Mouse (Mus musculus) limb, embryonic 15.5 days (tissue): Measurements from ENCODE around the gene Krtap10-4. TPM values are rescaled to one million over a fixed set of nuclear protein-coding genes. Genes with fewer than 3 reads are reported as not detected.

Source experiments
- ATAC-seq: fragments of 200-750 bp; cut with Nextera tagmentation; 2 replicates; pipeline ENCODE4 v1.8.0; 2017; ENCODE audit warnings: low read depth, moderate TSS enrichment; ENCODE audit not compliant: insufficient number of reproducible peaks, low FRiP score, low TSS enrichment
- H3K27ac ChIP-seq: fragments of 300-500 bp; sonication (generic); 2 replicates; pipeline ENCODE4 v1.5.1; 2015; ENCODE audit warnings: moderate library complexity, mild to moderate bottlenecking, inconsistent platforms
- H3K27me3 ChIP-seq: fragments of 300-500 bp; sonication (generic); 2 replicates; pipeline ENCODE4 v1.6.1; 2015; ENCODE audit warnings: inconsistent platforms
- H3K36me3 ChIP-seq: fragments of 300-500 bp; sonication (generic); 2 replicates; pipeline ENCODE4 v1.6.1; 2015; ENCODE audit warnings: inconsistent platforms
- H3K4me1 ChIP-seq: fragments of 300-500 bp; sonication (generic); 2 replicates; pipeline ENCODE4 v1.6.1; 2015; ENCODE audit warnings: inconsistent platforms
- H3K4me2 ChIP-seq: fragments of 300-500 bp; sonication (generic); 2 replicates; pipeline ENCODE4 v1.6.1; 2015; ENCODE audit warnings: mild to moderate bottlenecking, inconsistent platforms
- H3K4me3 ChIP-seq: fragments of 300-500 bp; sonication (generic); 2 replicates; pipeline ENCODE4 v1.5.1; 2015; ENCODE audit warnings: mild to moderate bottlenecking, inconsistent platforms
- H3K9ac ChIP-seq: fragments of 300-500 bp; sonication (generic); 2 replicates; pipeline ENCODE4 v1.6.1; 2015; ENCODE audit warnings: inconsistent platforms
- H3K9me3 ChIP-seq: fragments of 300-500 bp; sonication (generic); 2 replicates; pipeline ENCODE4 v1.6.1; 2016; ENCODE audit warnings: inconsistent platforms
- WGBS: fragments of 180-500 bp; shearing (Covaris S2); methylation state at CpG from one replicate; pipeline ENCODE4 v1.1.7; 2015; 5-methylcytosine and 5-hydroxymethylcytosine counted together
- polyA plus RNA-seq: library from polyadenylated mRNA; unstranded; fragments of >200 nt; fragmentation: Nextera tagmentation; extraction: Ambion mirVana; gene quantifications from 2 replicates; pipeline ENCODE4 v1.2.1, GENCODE M21; 2015

Krtap10-4 gene
- polyA plus RNA-seq: not detected in 2 replicates

DNA sequence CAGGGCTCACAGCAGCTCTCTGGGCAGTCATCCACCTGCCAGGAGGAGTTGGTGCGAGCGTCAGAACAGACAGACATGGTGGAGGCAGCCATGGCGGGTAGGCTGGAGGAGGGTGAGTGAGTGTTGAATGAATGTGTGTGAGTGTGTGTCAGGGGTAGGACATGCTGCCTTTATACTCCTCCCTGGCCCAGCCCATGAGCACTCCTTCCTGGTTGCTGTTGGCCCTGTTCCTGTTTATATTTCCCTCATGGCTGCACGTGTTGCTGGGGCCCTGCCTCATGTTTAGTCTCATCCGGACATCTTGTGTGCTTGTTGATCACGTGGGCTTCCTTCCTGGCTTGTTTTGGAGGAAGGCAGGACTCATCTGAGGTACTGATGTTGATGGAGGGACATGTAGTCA, at the start of gene Krtap10-4:
TSS of gene Krtap10-4 (minus strand) at position 145 of the 400 bp plus-strand sequence.
- WGBS: 69% methylated on average over 6 of the region's 6 CpGs
- Histone ChIP-seq H3K27me3 (no peaks in the 10 kb centered on the region), H3K9ac (no peak within 1 kb of the TSS), H3K27ac (no peak within 1 kb of the TSS), H3K9me3 (no peaks in the 10 kb centered on the region), H3K4me1 (no peaks in the 10 kb centered on the region), H3K4me3 (no peak within 1 kb of the TSS), H3K36me3 (no peaks in the 10 kb centered on the region), H3K4me2 (no peak within 1 kb of the TSS)
- no peak for ATAC-seq

DNA sequence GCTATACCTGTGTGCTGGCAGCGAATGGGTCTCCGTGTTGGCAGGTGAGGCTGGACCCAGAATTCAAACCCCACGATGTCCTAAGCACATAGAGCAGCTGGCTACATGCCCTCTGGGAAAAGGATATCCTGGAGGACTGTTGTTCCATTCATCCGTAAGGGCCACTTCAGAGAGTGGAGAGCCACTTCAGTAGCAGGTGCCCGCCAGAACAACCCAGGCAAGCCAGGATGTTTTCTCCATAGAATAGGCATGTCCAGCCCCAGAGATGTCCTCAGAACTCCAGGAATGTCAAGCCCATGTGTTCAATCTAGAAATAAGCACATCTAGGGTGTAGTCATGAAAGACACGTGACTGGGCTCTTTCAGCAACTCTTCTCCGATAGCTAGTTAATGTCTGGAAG, 42.8 kb upstream of the Krtap10-4 start:
- H3K4me3 ChIP-seq: no peak overlapping the region
- no peaks in the 10 kb centered on the region for H3K9me3 ChIP-seq
- H3K4me1 ChIP-seq: 0 out of 2 replicates have a peak, but pooled peaks cover 4% of the 10 kb centered on the region
- WGBS: 85% methylated on average over 7 of the region's 7 CpGs
- no peak overlapping the region for H3K9ac ChIP-seq
- H3K36me3 ChIP-seq: no peaks in the 10 kb centered on the region
- ATAC-seq: no peak
- H3K27me3 ChIP-seq: no peaks in the 10 kb centered on the region
- no peak overlapping the region for H3K27ac ChIP-seq
- H3K4me2 ChIP-seq: no peak overlapping the region

DNA sequence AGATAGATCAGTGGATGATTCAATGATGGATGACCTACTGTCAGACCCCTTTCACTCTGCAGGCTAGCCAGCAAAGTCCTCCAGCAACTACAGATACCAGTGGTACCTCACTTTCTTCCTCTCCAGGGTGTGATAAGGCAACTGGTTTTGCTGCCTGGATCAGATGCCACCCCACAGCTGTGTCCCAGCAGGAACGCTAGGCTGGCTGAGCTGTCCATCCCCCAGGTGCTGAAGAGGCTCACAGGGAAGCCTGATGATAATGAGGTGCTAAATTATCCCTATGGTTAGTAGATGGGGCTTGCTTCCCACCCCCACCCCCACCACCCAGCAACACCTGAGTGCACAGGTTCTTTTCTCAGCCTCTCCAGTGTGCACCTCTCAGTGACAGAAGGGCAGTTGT, 40.7 kb upstream of the Krtap10-4 start:
- no peak for ATAC-seq
- H3K4me3 ChIP-seq: no peak overlapping the region
- H3K36me3 ChIP-seq: no peaks in the 10 kb centered on the region
- H3K9me3 ChIP-seq: no peaks in the 10 kb centered on the region
- no peak overlapping the region for H3K9ac ChIP-seq
- H3K4me2 ChIP-seq: no peak overlapping the region
- WGBS: 8% methylated on average over 1 of the region's 1 CpGs
- no peak overlapping the region for H3K27ac ChIP-seq
- 0 out of 2 replicates have a peak, but pooled peaks cover 9% of the 10 kb centered on the region for H3K4me1 ChIP-seq
- no peaks in the 10 kb centered on the region for H3K27me3 ChIP-seq

DNA sequence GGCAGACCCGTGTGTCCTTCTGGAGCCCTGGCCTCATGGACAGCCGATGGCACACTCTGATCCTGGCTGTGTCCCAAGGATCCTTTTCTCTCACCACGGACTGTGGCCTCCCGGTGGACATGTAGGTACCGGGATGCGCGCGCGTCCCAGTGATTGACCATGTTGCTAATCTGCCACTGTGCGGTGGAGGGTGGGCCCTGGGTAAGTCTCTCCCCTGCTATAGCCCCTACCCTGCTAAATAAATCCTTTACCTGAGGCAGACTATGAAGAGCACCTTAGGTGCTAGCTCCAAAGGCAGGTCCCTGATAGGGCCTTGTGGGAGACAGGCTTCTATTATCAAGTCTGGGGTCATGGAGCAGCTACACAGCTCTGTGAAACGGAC, 37.9 kb upstream of the Krtap10-4 start:
- Histone ChIP-seq H3K9me3 (no peaks in the 10 kb centered on the region), H3K9ac (no peak overlapping the region), H3K27ac (no peak overlapping the region), H3K4me3 (0 out of 2 replicates have a peak overlapping the region, but pooled peaks have one; percentile 19), H3K4me2 (peak overlapping the region; percentile 38), H3K36me3 (no peaks in the 10 kb centered on the region), H3K4me1 (0 out of 2 replicates have a peak, but pooled peaks cover 9% of the 10 kb centered on the region), H3K27me3 (no peaks in the 10 kb centered on the region)
- no peak for ATAC-seq
- WGBS: 19% methylated on average over 11 of the region's 11 CpGs

DNA sequence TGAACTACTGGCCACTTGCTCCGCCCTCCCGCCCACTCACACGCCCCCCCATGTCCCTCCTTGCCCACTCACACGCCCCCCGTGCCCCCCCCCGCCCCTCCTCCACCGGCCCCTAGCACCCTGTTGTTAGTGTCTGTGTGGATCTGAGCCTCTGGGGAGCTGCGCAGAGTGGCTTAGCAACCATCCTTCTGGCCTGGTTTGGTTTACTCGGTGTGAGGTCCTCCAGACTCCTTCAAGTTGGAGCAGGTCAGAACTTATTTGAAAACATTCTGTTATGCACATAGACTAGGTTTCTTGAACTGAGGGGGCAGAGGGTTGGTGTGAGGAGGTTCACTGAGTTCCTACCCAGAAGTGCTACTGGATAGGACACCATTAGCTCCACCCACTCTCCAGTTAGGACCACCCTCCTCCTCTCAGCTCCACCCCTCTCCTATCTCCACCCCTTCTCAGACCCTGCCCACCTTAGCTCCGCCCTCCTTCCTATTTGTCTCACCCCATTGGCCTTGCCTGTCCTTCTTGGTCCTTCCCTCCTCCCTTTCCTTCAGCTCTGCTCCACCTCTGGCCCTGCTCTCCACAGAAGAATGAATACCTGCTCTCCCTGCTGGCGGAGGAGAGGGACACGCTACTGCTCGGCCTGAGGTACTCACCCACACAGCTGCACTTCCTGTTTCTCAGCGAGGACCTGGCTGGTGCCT, 37.3 kb upstream of the Krtap10-4 start:
- Histone ChIP-seq H3K27ac (no peak overlapping the region), H3K4me3 (0 out of 2 replicates have a peak overlapping the region, but pooled peaks have one; percentile 19), H3K27me3 (no peaks in the 10 kb centered on the region), H3K9me3 (no peaks in the 10 kb centered on the region), H3K4me1 (0 out of 2 replicates have a peak, but pooled peaks cover 9% of the 10 kb centered on the region), H3K36me3 (no peaks in the 10 kb centered on the region), H3K9ac (no peak overlapping the region), H3K4me2 (peak overlapping the region; percentile 38)
- peak; percentile 78 for ATAC-seq
- 27% methylated on average over 14 of the region's 14 CpGs for WGBS

DNA sequence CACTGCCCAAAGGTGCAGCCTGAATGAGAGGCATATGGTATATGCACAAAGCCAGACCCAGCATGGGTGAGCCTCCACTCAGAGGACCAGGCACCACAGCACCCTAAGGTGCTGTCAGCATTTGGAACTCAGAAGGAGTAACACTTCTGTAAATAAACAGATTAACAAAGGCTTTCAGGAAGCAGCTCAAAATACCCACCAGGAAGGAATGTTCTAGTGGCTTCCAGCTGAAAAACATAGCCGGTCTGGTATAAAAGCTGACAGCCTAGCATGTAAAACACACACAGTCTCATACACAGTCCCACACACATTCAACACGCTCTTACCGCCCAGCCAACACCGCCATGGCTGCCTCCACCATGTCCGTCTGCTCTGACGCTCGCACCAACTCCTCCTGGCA, 34.8 kb upstream of the Krtap10-4 start, which contains the start of gene Gm3285:
TSS of gene Gm3285 (plus strand) at position 301 of the 400 bp plus-strand sequence.
- no peak for ATAC-seq
- no peaks in the 10 kb centered on the region for H3K36me3 ChIP-seq
- H3K27ac ChIP-seq: no peak within 1 kb of the TSS
- no peaks in the 10 kb centered on the region for H3K27me3 ChIP-seq
- 58% methylated on average over 7 of the region's 7 CpGs for WGBS
- no peaks in the 10 kb centered on the region for H3K9me3 ChIP-seq
- no peak within 1 kb of the TSS for H3K4me3 ChIP-seq
- H3K9ac ChIP-seq: no peak within 1 kb of the TSS
- H3K4me2 ChIP-seq: no peak within 1 kb of the TSS
- H3K4me1 ChIP-seq: 0 out of 2 replicates have a peak, but pooled peaks cover 9% of the 10 kb centered on the region

DNA sequence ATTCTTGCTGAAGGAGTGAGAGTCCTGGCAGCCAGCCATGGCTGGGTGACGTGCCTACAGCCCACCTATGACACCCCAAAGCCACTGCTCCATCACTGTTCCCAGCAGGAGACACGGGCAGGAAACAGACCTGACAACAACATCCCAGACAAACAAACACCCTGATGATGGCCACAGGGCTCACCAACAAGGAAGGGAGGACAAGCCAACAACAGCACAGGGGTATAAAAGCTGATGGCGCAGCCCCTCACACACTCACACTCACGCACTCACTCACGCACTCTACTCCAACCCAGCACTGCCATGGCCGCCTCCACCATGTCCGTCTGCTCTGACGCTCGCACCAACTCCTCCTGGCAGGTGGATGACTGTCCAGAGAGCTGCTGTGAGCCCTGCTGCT, 25.7 kb upstream of the Krtap10-4 start, which contains the start of gene Gm10318:
TSS of gene Gm10318 (plus strand) at position 301 of the 400 bp plus-strand sequence.
- H3K36me3 ChIP-seq: no peaks in the 10 kb centered on the region
- no peak for ATAC-seq
- no peak within 1 kb of the TSS for H3K27ac ChIP-seq
- H3K4me1 ChIP-seq: no peaks in the 10 kb centered on the region
- no peaks in the 10 kb centered on the region for H3K9me3 ChIP-seq
- no peak within 1 kb of the TSS for H3K4me2 ChIP-seq
- no peaks in the 10 kb centered on the region for H3K27me3 ChIP-seq
- H3K4me3 ChIP-seq: no peak within 1 kb of the TSS
- 64% methylated on average over 9 of the region's 9 CpGs for WGBS
- H3K9ac ChIP-seq: no peak within 1 kb of the TSS

DNA sequence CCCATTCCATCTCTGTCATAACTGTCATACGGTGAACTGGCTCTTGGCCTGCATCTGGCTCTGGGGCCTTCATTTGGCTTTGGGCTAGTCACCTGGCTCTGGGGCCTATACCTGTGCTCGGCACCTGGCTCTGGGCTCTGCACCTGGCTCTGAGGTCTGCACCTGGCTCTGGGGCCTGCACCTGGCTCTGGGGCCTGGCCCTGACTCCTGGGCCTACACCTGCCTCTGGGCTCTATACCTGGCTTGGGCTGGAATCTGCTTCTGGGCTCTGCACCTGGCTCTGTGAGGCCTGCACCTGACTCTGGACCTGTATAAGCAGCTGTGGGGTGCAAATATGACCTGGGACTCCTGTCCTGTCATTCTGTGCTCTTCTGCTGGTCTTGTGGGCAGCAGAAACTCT, 20.6 kb upstream of the Krtap10-4 start:
- no peak overlapping the region for H3K4me3 ChIP-seq
- WGBS: 82% methylated on average over 2 of the region's 2 CpGs
- H3K4me1 ChIP-seq: no peaks in the 10 kb centered on the region
- H3K27ac ChIP-seq: no peak overlapping the region
- no peak overlapping the region for H3K4me2 ChIP-seq
- H3K27me3 ChIP-seq: no peaks in the 10 kb centered on the region
- ATAC-seq: no peak
- no peaks in the 10 kb centered on the region for H3K36me3 ChIP-seq
- no peaks in the 10 kb centered on the region for H3K9me3 ChIP-seq
- no peak overlapping the region for H3K9ac ChIP-seq

DNA sequence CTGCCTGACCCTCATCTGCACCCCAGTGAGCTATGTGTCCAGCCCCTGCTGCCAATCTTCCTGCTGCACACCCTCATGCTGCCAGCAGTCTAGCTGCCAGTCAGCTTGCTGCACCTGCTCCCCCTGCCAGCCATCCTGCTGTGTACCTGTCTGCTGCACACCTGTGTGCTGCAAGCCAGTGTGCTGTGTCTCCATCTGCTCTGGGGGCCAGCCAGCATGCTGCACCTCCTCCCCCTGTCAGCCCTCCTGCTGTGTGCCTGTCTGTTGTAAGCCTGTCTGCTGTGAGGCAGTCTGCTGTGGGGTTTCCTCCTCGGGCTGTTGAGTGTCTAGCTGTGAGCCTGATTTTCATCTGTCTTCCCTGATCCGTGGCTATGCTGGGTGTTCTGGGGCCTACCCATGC, 20.1 kb upstream of the Krtap10-4 start:
- H3K4me3 ChIP-seq: no peak overlapping the region
- ATAC-seq: no peak
- H3K27me3 ChIP-seq: no peaks in the 10 kb centered on the region
- no peaks in the 10 kb centered on the region for H3K36me3 ChIP-seq
- no peak overlapping the region for H3K4me2 ChIP-seq
- H3K27ac ChIP-seq: no peak overlapping the region
- no peak overlapping the region for H3K9ac ChIP-seq
- no peaks in the 10 kb centered on the region for H3K9me3 ChIP-seq
- no peaks in the 10 kb centered on the region for H3K4me1 ChIP-seq
- 21% methylated on average over 2 of the region's 2 CpGs for WGBS

DNA sequence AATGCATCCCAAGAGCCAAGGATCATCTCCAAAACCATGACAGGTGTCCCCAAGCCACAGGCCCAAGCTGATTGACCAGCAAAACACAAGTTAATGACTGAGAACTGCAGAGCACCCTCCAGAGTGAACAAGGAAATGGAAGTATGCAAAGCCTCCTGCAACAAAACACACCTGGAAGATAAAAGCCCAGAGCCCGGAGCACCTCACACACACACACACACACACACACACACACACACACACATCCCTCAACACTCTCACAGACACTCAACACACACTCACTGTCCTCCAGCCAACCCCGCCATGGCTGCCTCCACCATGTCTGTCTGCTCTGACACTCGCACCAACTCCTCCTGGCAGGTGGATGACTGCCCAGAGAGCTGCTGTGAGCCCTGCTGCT, 19.6 kb upstream of the Krtap10-4 start, which contains the start of gene Gm36176:
TSS of gene Gm36176 (plus strand) at position 301 of the 400 bp plus-strand sequence.
- no peak for ATAC-seq
- 81% methylated on average over 2 of the region's 3 CpGs for WGBS

DNA sequence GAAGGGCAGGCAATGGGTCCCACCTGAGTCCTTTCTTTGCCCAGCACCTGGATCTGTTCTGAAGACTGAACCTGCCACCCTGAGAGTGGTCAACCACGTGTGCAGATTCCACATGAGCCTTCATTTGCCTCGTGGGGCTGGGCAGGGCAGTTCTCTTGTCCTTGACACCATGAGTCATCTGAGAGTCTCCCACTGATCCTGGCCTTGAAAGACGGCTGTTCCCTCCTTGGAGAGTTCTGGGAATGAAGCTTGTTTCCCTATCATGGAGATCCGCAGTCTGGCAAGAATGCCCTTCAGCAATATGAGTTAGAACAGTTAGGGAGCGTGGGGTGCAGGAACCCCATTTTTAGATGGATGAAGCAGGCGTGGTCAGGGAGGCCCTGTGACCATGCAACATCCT, 12.1 kb upstream of the Krtap10-4 start:
- H3K4me3 ChIP-seq: no peak overlapping the region
- no peak overlapping the region for H3K27ac ChIP-seq
- H3K27me3 ChIP-seq: no peaks in the 10 kb centered on the region
- no peak overlapping the region for H3K4me2 ChIP-seq
- H3K9ac ChIP-seq: no peak overlapping the region
- H3K9me3 ChIP-seq: no peaks in the 10 kb centered on the region
- H3K36me3 ChIP-seq: no peaks in the 10 kb centered on the region
- H3K4me1 ChIP-seq: no peaks in the 10 kb centered on the region
- ATAC-seq: no peak
- WGBS: 69% methylated on average over 6 of the region's 6 CpGs

More for the DNA sequence above, 19.6 kb upstream of the Krtap10-4 start, which contains the start of gene Gm36176:
- H3K27me3 ChIP-seq: no peaks in the 10 kb centered on the region
- H3K36me3 ChIP-seq: no peaks in the 10 kb centered on the region
- H3K4me2 ChIP-seq: no peak within 1 kb of the TSS
- no peak within 1 kb of the TSS for H3K9ac ChIP-seq
- no peak within 1 kb of the TSS for H3K27ac ChIP-seq
- H3K9me3 ChIP-seq: no peaks in the 10 kb centered on the region
- no peak within 1 kb of the TSS for H3K4me3 ChIP-seq
- no peaks in the 10 kb centered on the region for H3K4me1 ChIP-seq

DNA sequence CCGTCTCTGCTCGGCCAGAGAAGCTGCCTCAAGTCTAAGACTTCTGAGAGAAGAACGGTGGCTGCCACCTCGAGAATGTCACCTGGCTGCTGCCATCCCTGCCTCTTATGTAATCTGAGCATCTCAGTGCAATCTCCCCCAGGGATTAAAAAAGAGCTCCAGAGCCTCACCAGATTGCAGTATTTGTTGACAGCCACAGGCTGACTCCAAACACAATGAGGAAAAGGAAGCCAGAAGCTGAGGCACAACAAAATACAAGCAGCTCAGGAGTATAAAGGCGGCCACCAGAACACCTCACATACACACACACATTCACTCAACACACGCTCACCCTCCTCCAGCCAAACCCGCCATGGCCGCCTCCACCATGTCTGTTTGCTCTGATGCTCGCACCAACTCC, 8.8 kb upstream of the Krtap10-4 start, which contains the start of gene Krtap10-10:
TSS of gene Krtap10-10 (plus strand) at position 301 of the 400 bp plus-strand sequence.
- no peaks in the 10 kb centered on the region for H3K36me3 ChIP-seq
- no peak within 1 kb of the TSS for H3K9ac ChIP-seq
- ATAC-seq: no peak
- no peak within 1 kb of the TSS for H3K4me2 ChIP-seq
- no peak within 1 kb of the TSS for H3K4me3 ChIP-seq
- 68% methylated on average over 9 of the region's 9 CpGs for WGBS
- H3K27ac ChIP-seq: no peak within 1 kb of the TSS
- H3K9me3 ChIP-seq: no peaks in the 10 kb centered on the region
- no peaks in the 10 kb centered on the region for H3K27me3 ChIP-seq
- H3K4me1 ChIP-seq: no peaks in the 10 kb centered on the region
